Mouse (Mus musculus) urinary bladder, adult 18-20 months (tissue): ENCODE results near the gene Bend7.

Experiments used
- DNase-seq, 2 experiments: peaks; one replicate each; pipeline ENCODE4 v3.0.0; 2022; ENCODE audit warnings: low spot score in 2 of 2, mixed read lengths in 2 of 2

Bend7 gene

DNA sequence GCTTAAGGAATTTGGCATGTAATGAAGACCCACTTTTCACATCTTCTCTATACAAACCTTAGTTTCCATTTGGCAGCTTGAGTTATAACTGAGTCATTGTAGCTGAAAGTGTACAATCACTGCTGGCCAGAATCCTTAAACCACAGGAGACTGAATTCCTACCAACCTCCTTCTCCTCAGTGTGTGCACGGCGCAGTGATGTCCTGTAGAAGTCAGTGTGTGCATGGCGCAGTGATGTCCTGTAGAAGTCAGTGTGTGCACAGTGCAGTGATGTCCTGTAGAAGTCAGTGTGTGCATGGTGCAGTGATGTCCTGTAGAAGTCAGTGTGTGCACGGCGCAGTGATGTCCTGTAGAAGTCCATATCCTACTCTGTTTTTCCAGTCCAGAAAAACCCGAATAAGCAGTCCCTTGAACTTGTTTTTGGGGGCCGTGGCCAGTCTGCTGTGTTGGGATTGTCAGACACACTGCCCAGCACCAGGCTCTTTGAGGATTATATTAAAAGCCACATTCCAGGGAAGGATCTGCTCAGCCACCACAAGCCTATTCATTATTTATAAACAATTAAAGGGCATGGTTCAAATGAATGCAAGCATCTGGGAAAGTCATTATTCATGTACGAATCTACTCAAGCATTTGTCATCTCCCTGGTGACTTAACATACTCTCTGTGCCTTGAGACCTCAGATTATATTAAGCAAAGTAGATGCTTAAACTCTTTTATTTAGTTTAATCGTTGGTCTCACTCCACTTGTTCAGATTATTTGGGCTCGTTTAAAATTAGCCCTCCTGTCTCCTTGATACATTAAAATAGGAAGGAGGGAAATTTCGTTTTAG, 65.4 kb downstream of the Bend7 start:
- DNase-seq: no peak

DNA sequence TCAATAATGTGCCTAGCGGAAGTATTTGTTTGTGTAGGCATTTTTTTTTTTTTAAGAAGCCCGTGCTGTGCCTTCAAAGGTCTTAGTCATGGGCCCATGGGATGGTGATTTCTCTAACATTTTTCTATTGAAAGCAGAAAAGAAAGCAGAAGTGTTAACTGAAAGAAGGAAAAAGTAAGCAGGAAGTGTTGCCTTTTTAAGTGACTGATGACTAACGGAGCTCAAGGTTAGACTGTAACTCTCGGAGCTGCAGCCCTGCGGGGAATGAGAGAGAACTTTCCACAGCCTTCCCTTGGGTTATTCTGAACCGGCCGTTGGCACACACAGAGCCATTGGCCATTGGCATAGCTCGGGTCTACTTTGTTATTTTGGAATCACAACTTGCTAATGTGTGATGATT, 66.4 kb downstream of the Bend7 start:
- no peak for DNase-seq

DNA sequence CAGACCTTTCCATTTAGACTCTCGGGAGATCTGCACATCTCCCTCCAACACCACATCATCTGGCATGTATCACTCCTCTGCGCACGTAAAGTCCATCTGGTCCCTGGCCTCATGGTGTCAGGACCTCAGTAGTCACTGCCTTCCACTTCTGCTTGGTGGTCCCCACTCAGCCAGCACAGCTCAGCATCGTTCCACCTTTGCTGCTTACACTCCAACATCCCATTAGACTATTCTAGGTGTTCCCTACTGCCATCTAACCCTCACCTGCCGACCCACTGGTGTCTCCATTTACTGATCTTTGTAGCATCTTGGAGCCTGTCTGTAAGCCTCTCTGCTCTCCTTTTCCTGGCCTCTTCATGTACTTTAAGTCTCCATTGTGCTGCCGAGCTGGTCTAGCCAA, 67.4 kb downstream of the Bend7 start:
- DNase-seq: no peak

- no peak for DNase-seq
These were observed 69.6 kb downstream of the Bend7 start for GRCm38 (mm10) chr2:4787223-4787622.

DNA sequence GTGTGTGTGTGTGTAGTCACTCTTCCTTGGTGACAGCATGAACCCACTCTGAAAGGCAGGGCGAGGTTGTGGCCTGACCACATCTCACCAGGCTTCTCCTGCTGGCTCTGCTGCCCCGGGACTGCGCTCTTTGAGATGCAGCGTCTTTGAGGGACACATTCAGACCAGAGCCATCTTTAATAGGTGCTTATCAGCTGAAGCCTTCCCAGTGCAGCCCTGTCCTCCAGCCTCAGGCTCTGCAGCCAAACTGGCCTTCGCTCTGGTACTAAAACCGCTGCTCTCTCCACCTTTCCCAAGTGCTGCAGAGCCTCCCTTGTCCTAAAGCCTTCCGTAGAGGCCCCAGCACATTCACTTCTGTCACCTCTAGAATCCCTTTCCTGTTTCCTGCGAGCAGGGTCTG, 74.0 kb downstream of the Bend7 start:
- no peak for DNase-seq

DNA sequence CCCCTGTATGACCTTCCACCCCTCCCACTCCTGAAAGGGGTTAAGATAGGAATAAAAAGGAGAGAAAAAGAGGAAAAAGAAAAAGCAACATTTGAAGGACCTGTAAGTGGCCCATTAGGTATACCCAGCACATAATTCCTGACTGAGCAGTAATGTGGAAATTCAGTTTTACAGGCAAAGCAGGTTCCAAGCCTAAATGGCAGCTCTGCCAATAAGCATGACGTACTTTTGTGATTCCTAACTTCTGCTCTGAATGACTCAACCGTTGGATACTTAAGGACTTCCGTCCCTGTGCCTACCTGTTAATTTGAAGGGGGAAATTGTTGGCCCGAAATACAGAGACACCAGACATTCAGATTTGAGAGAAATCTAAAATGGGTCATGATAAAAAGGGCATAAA, 74.9 kb downstream of the Bend7 start:
- no peak for DNase-seq

DNA sequence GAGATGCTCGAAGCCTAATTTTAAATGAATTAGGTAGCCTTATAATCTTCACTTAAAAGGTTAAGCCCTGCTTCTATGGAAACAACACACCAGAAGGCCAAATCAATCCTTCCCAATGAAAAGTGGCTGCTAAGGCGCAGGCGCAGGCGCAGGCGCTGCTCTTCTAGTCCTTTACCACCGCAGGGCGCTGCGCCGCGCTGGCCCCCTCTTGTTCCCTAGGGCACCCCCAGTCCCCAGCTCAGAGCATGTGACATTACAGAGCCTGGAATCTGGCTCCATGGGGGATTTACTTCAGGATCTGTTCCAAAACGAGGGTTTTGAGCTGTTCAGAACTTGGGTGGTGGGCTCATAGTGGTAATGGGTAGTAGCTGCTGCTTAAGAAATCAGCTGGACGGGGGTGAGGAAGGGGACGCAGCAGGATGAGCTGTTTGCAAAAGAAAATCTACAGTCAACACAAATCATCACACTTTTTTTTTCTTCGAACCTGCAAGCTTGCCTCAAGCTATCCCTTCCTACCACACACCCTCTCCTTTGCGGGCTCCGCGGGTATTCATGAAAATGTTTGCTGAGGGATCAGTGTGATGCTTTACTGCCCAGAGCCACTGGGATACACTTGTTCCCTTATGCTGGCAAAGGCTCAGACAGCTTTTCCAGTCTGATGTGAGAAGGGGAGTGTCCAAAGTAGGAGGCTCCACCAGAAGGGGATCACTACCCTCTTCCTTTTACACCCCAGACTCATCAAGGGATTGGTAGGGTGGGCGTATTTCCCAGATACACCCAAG, 85.0 kb downstream of the Bend7 start:
- no peak for DNase-seq

DNA sequence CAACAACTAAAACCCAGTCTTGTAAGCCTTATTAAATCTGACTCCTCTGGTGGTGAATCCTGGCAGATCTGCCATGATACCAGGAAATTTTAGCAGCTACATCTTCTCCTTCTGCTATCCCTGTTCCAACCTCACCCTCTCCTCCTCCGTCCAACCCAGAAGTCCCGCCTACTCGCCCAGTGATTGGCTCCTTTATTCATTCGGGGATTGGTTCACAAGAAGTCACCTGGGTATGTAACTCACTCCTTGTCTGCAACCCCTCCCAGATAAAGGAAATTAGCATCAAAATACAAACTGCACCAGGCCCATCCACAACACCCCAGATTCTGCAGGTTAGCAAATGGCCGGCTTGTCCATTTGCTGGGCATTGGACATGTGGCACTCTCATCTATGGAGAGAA, 98.7 kb downstream of the Bend7 start:
- no peak for DNase-seq

GRCm38 (mm10) chr2:4817678-4818077, 100.0 kb downstream of the Bend7 start:
- no peak for DNase-seq

- no peak for DNase-seq
These were observed 102.6 kb downstream of the Bend7 start for GRCm38 (mm10) chr2:4820230-4820629.

DNA sequence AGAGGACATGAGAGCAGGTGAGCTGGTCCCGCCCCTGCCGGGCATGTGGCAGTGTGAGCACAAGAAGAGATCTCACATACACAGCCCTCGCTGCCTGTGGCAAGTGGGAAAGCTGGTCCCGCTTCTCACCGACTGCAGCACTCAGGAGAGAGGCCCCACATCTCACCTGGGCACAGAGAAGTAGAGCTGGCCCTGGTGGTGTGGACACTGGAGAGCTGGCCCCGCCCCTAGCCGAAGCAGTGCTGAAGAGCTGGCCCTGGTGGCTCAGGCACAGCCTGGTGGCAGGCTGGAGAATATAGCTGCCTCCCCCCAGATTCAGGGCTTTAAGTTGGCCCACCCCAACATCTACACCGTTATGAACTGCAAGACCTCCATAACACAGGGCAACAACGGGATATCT, 106.4 kb downstream of the Bend7 start:
- DNase-seq: no peak

GRCm38 (mm10) chr2:4828032-4828431, 110.4 kb downstream of the Bend7 start:
- DNase-seq: no peak

DNA sequence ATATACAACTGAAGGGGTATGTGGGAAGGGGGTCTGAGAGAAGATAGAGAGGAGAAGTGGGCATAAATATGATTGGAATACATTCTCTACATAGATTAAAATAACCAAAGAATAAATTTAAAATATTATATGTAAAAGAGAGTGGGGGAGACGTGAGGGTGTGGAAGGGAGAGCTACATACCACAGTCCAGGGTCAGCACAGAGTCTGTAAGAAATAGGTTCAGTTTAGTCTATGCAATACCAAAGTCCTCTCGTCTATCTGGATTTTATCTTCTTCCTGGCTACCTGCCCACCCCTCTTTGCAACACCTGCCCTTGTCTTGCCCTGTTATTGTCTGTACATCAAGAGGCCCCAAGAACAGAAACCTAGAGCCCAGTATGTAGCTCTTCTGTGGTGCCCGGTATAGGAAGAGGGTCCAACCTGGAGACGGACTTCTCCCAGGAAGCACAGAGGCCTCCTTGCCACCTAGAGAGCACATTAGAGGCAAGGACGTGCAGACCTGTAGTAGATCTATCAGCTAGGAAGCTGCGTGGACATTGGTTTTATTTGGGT, 110.9 kb downstream of the Bend7 start:
- no peak for DNase-seq

DNA sequence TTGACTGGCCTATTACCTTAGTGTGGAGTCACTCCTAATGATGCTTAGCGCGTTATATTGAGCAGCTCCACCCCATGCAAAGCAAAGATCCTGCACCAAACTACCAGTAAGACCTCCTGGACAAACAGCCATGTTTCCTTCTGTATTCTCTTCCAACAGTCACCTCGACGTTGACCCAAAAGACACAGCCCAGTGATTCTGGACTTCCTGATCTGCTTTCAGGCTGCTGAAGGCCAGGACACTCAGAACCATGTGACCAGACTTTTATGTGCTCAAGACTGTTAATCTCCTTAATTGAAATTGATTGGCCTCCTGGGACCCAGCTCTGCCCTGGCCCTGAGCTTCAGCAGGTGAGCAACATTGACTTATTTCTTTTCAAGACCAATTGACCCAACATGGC, 111.4 kb downstream of the Bend7 start:
- DNase-seq: no peak

DNA sequence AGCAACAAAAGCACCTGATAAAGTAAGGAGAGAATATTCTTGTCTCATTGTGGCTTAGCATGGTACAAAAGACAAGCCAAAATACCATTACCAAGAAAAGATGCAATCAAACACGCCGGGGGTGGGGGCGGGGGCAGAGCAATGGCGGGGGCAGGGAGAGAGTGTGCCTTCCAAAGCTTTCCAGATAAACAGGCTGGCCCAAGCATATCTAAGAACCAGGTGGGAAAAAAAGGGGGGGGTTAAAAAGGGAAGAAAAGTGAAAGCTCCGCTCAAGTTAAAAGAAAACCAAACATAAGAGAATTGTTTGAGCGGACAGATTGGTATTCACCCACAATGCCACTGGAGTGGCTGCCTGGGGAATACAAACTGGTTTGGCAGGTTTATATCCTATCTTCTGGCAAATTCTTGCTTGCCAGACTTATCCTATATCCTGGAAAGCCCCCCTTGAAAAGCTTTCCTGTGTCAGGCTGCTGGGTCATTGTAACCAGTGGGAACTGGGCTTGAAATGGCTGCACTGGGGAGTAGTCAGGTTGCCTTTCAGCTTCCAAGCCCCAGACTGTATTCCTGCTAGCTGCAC, 111.9 kb downstream of the Bend7 start:
- DNase-seq: no peak

DNA sequence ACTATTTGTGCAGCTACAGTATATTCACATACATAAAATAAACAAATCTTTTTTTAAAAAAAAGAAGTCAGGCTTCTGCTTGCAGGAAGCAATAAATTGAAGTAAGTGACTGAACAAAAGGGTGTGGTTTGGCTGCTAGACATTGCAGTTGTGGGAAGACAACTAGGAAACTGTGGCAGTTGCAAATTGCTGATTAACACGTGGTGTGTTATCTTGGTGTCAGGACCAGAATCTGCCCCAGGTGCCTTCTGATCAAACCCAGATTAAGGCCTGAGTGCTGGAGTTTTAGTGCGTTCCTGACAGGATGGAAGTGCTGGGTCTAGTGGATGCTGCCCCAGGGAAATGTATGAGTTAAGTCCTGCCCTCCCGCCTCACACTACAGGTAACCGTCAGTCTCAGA, 113.9 kb downstream of the Bend7 start:
- no peak for DNase-seq

DNA sequence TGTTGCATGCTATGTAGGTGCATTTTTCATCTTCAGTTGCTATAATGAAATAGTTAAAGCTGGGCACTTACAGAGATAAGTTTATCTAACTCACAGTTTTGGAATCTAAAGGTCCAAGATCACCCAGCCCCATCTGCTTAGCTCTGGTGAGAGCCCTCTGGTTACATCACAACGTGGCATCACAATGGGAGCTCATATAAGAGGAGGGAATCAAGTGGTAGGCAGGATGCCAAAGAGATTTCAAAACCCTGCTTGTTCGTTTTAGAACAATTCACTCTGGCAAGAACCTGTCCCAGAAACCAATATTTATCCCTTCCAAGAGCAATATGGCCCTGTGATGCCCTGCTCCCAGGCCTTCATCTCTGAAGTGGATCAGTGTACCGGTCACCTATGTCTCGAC, 114.5 kb downstream of the Bend7 start:
- DNase-seq: no peak

GRCm38 (mm10) chr2:4849449-4849848, 131.8 kb downstream of the Bend7 start:
- DNase-seq: no peak
